Mouse (Mus musculus): ENCODE results near the gene Mprip.
"Not testable (repeated sequence)": the region's sequence is repeated elsewhere in the genome, so short reads cannot be mapped to it uniquely, and the experiment has no call there.

Gene Mprip

GRCm38 (mm10) chr11:59661005-59661404, at the start of gene Mprip:
Mprip (plus strand) TSS chr11:59661305.
- DNase-seq (ENCODE audit: low spot score in 2 of 2): no peak

- no peak for DNase-seq (ENCODE audit: low spot score in 2 of 2)
These were observed 49.5 kb upstream of the Mprip start for GRCm38 (mm10) chr11:59611646-59612045.

- peak in 1 of 2 experiments; percentile 52 for DNase-seq (ENCODE audit: low spot score in 2 of 2)
These were observed 47.0 kb upstream of the Mprip start for GRCm38 (mm10) chr11:59614120-59614519.

GRCm38 (mm10) chr11:59616986-59617385, 44.1 kb upstream of the Mprip start:
- DNase-seq (ENCODE audit: low spot score in 2 of 2): not testable (repeated sequence)

- no peak for DNase-seq (ENCODE audit: low spot score in 2 of 2)
These were observed 38.9 kb upstream of the Mprip start for GRCm38 (mm10) chr11:59622214-59622613.

GRCm38 (mm10) chr11:59624017-59624630, 37.0 kb upstream of the Mprip start:
- peak in 1 of 2 experiments; percentile 78 for DNase-seq (ENCODE audit: low spot score in 2 of 2)

GRCm38 (mm10) chr11:59626192-59626591, 34.9 kb upstream of the Mprip start:
- DNase-seq (ENCODE audit: low spot score in 2 of 2): no peak

- DNase-seq (ENCODE audit: low spot score in 2 of 2): no peak
These were observed 32.9 kb upstream of the Mprip start for GRCm38 (mm10) chr11:59628177-59628576.

- DNase-seq (ENCODE audit: low spot score in 2 of 2): no peak
These were observed 31.2 kb upstream of the Mprip start for GRCm38 (mm10) chr11:59629871-59630270.

- no peak for DNase-seq (ENCODE audit: low spot score in 2 of 2)
These were observed 29.1 kb upstream of the Mprip start for GRCm38 (mm10) chr11:59631980-59632379.

GRCm38 (mm10) chr11:59633037-59633436, 28.1 kb upstream of the Mprip start:
- peak in 1 of 2 experiments; percentile 42 for DNase-seq (ENCODE audit: low spot score in 2 of 2)

- no peak for DNase-seq (ENCODE audit: low spot score in 2 of 2)
These were observed 27.0 kb upstream of the Mprip start for GRCm38 (mm10) chr11:59634001-59634660.

- no peak for DNase-seq (ENCODE audit: low spot score in 2 of 2)
These were observed 25.8 kb upstream of the Mprip start for GRCm38 (mm10) chr11:59635251-59635795.

- DNase-seq (ENCODE audit: low spot score in 2 of 2): no peak
These were observed 25.0 kb upstream of the Mprip start for GRCm38 (mm10) chr11:59635821-59636694.

- DNase-seq (ENCODE audit: low spot score in 2 of 2): no peak
These were observed 24.2 kb upstream of the Mprip start for GRCm38 (mm10) chr11:59636695-59637414.

- DNase-seq (ENCODE audit: low spot score in 2 of 2): no peak
These were observed 21.0 kb upstream of the Mprip start for GRCm38 (mm10) chr11:59639957-59640643.

GRCm38 (mm10) chr11:59641227-59641626, 19.9 kb upstream of the Mprip start:
- no peak for DNase-seq (ENCODE audit: low spot score in 2 of 2)

GRCm38 (mm10) chr11:59642420-59642819, 18.7 kb upstream of the Mprip start:
- DNase-seq (ENCODE audit: low spot score in 2 of 2): no peak

- DNase-seq (ENCODE audit: low spot score in 2 of 2): no peak
These were observed 16.1 kb upstream of the Mprip start for GRCm38 (mm10) chr11:59645036-59645435.

- DNase-seq (ENCODE audit: low spot score in 2 of 2): no peak
These were observed 12.0 kb upstream of the Mprip start for GRCm38 (mm10) chr11:59649058-59649457.

GRCm38 (mm10) chr11:59653003-59653402, 8.1 kb upstream of the Mprip start:
- DNase-seq (ENCODE audit: low spot score in 2 of 2): no peak

Data from left cerebral cortex, adult 9 months (tissue).